Mouse (Mus musculus): ENCODE results near the gene Cfc1.
"Not testable (repeated sequence)": the region's sequence is repeated elsewhere in the genome, so short reads cannot be mapped to it uniquely, and the experiment has no call there.

Gene Cfc1

GRCm38 (mm10) chr1:34535043-34535698 is at the start of gene Cfc1:
Gene Cfc1, plus strand, starts transcription at chr1:34535648.
- not testable (repeated sequence) for DNase-seq (ENCODE audit: low spot score)

GRCm38 (mm10) chr1:34487383-34487782 is 48.1 kb upstream of the Cfc1 start:
- no peak for DNase-seq (ENCODE audit: low spot score)

- peak; percentile 42 for DNase-seq (ENCODE audit: low spot score)
Measured at GRCm38 (mm10) chr1:34489852-34490541, 45.5 kb upstream of the Cfc1 start.

- DNase-seq (ENCODE audit: low spot score) = no peak
Measured at GRCm38 (mm10) chr1:34491480-34491879, 44.0 kb upstream of the Cfc1 start.

- DNase-seq (ENCODE audit: low spot score) = no peak
Measured at GRCm38 (mm10) chr1:34502991-34503390, 32.5 kb upstream of the Cfc1 start.

- DNase-seq (ENCODE audit: low spot score) = no peak
Measured at GRCm38 (mm10) chr1:34505307-34505706, 30.1 kb upstream of the Cfc1 start.

- DNase-seq (ENCODE audit: low spot score) = no peak
Measured at GRCm38 (mm10) chr1:34505970-34506551, 29.4 kb upstream of the Cfc1 start.

GRCm38 (mm10) chr1:34507986-34508385 is 27.5 kb upstream of the Cfc1 start:
- no peak for DNase-seq (ENCODE audit: low spot score)

GRCm38 (mm10) chr1:34510575-34510981 is 24.9 kb upstream of the Cfc1 start:
- peak; percentile 27 for DNase-seq (ENCODE audit: low spot score)

GRCm38 (mm10) chr1:34511027-34511426 is 24.4 kb upstream of the Cfc1 start:
- peak; percentile 44 for DNase-seq (ENCODE audit: low spot score)

- no peak for DNase-seq (ENCODE audit: low spot score)
Measured at GRCm38 (mm10) chr1:34513068-34513467, 22.4 kb upstream of the Cfc1 start.

GRCm38 (mm10) chr1:34516595-34516994 is 18.9 kb upstream of the Cfc1 start:
- DNase-seq (ENCODE audit: low spot score) = no peak

GRCm38 (mm10) chr1:34517297-34517696 is 18.2 kb upstream of the Cfc1 start:
- DNase-seq (ENCODE audit: low spot score) = not testable (repeated sequence)

- not testable (repeated sequence) for DNase-seq (ENCODE audit: low spot score)
Measured at GRCm38 (mm10) chr1:34517797-34518196, 17.7 kb upstream of the Cfc1 start.

- DNase-seq (ENCODE audit: low spot score) = no peak
Measured at GRCm38 (mm10) chr1:34518259-34518658, 17.2 kb upstream of the Cfc1 start.

- DNase-seq (ENCODE audit: low spot score) = no peak
Measured at GRCm38 (mm10) chr1:34522205-34522849, 13.1 kb upstream of the Cfc1 start.

GRCm38 (mm10) chr1:34522850-34523244 is 12.6 kb upstream of the Cfc1 start:
- no peak for DNase-seq (ENCODE audit: low spot score)

GRCm38 (mm10) chr1:34523647-34524046 is 11.8 kb upstream of the Cfc1 start:
- no peak for DNase-seq (ENCODE audit: low spot score)

GRCm38 (mm10) chr1:34534574-34534973 is 874 bp upstream of the Cfc1 start:
- not testable (repeated sequence) for DNase-seq (ENCODE audit: low spot score)

GRCm38 (mm10) chr1:34536291-34536766 is 881 bp downstream of the Cfc1 start:
- no peak for DNase-seq (ENCODE audit: low spot score)

GRCm38 (mm10) chr1:34536767-34537485 is 1.5 kb downstream of the Cfc1 start:
- no peak for DNase-seq (ENCODE audit: low spot score)

GRCm38 (mm10) chr1:34547074-34547473 is 11.6 kb downstream of the Cfc1 start:
- no peak for DNase-seq (ENCODE audit: low spot score)
